Mouse (Mus musculus): ENCODE measurements at regions not wholly inside any gene's neighbourhood (a gene's known extent, or its start where the extent isn't known, plus 50 kb on each side); places are given as distances from the start of the nearest gene placed in this dataset.
A peak's percentile ranks its signal among the peaks of the same experiment; 100 is the strongest.

DNA sequence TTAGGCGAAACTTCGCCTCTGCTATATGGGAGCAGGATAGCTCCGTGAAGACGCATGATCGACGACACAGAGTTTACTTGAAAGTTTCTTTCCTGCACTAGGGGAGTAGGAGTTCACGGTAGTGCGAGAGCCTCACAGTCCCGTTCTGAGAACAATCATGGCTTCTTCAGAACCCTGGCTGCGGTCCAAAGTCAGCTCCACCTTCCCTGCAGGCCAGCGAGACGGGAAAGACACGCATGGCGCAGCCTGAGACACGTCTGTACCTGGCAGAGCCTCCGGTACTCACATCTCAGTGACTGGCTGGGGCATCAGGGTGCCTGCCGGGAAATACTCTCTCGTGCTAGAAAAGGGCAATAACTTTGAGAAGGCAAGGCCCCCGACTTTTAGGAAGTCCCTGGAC lies 193.8 kb upstream of the Klf4 start:
- no peak for DNase-seq

DNA sequence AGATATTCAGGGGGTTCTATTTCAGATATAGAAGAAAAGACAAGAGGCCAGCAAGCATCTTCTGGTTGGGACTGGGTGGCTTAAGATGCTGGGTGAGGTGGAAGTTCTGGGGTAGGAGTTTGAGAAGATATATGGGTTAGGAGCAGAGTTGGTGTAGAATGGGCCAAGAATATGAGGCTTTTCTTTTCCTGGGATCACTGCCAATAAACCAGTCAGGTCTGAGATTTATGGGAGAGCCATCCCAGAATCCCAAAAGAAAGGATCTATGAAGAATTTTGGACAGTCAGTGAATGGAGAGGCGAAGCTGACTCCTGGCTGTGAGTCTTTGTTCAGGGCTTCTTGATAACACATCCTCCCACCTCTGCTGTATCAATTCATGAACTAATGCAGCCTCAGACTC lies 192.0 kb upstream of the Klf4 start:
- DNase-seq, result no peak

DNA sequence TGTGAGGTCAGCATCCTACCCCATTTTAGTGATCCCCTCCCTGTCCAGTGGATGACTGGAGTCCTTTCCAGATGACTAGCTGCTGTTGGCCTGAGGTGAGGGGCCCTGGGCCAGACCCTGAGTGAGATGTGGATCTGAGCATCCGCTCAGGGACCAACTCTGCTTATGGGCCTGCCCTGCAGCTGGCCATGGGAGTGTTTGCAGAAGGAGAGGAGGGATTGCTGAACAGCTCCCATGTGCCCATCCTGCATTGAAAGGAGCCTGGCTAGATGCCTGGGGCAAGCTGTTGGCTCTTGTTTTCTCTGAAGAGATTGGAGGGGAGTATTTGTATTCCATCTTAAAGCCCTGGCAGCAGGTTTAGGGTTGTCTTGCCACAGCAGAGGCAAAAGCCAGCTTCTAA lies 190.9 kb upstream of the Klf4 start:
- no peak for DNase-seq

DNA sequence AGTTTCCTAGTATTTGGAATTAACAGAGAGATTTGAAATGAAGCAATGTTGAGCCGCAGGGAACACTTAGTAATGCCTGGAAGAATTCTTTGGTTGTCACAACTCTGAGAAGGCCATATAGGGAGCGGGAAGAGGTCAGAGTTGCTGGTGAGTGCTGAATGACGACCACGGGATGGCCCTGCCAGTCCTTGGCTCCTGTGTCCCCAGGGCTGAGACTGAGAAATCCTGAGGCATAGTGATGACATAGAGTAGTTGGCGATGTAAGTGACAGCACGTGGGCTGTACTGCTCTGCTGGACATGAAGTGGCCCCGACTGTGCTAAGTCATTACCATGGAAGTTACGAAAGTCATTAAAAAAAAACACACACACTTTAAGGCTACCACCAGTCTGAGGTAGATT lies 190.1 kb upstream of the Klf4 start:
- DNase-seq, result no peak

DNA sequence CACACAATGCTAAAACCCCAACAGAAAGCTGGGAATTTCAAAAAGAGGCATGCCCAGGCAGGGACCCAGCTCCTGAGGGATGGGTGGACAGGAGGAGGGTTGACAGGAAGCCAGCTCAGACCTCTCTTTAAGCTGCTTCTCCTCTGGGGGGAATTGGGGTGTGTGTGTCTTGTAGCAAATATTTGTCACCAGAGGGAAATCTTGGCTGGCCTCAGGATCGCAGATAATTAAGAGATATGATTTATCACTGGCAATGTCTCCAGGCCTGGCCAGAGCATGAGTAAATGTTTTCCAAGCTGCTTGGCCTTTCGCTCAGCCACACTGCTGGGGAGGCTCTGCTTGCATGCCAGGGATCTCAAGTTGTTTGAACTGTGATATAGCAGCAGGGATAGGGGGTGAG lies 189.6 kb upstream of the Klf4 start:
- DNase-seq, result peak; percentile 51

DNA sequence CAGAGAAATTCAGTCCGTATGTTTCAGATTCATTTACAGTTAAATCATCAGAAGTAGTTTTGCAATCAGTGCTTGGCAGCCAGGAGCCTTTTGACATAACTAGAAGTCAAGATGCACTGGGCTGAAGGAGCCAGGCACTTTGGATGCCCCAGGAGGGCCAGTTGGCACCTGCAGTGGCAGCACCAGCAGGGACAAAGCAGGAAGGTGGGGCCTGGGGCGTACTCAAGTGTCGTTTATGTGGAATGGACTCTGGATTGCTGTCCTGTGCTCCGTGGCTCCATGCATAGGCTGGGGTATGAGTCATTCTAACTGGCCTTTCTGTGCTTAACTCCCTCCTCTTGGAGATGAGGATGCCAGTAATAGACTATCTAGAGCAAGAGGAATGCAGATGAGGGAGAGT lies 186.2 kb upstream of the Klf4 start:
- DNase-seq, result no peak

DNA sequence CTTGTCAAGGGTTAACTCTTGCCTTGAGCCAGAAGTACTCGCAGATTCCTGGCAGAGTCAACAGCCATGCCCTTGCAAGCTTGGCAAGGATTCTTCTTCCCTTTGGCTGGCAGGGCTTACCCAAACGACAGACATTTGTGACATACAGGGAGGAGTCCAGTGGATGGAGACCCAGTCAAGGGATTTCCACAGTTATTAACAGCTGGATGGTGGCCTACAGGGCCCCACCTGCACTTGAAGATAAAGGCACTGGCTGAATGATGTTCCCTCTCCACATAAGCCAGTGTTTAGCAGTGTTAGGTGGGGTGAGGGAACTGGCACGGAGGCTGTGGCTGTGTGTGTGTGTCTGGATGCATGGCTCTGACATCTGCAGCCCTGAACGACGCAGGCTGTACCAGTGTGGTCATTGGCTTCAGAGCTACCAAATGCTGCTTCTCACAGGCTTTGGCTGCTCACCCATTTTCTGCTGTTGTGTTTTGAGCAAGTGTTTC lies 183.9 kb upstream of the Klf4 start:
- peak; percentile 20 for DNase-seq

DNA sequence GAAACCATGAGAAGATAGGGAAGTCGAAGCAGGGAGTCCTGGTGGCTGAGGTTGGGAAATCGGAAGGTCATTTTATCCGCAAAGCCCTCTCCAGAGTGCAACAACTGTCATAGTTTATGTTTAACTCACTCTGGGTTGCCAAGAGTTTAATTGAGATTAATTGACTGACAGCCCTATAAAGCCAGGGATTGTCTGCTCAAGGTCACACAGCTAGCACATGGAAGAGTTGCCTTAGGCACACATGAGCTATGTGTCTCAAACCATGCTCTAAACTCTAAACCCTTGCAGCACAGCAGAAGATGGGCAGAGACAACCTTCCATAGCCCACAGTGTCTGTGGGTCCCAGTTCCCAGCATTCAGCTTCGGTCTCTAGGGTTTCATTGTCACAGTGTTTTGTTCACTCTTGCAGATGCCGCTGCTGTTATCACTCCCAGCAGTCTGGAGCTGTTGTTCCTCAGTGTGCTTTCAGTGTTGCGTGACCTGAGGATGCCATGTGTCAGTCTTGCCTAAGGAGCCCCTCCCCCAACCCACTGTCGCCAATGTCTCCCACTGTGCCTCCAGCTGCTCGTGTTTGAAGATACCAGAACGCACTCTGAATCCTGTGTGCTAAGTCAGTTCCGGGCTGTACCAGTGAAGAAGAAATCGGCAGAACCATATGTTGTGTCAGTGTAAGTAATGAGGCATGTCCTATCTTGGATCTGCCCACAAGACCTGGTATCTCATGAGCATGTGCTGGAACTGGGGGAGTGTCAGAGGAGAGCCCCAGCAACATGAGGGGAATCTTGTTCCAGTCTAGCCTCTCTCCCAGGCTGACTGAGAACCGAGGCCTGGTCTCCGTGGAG lies 179.5 kb upstream of the Klf4 start:
- peak; percentile 67 for DNase-seq

DNA sequence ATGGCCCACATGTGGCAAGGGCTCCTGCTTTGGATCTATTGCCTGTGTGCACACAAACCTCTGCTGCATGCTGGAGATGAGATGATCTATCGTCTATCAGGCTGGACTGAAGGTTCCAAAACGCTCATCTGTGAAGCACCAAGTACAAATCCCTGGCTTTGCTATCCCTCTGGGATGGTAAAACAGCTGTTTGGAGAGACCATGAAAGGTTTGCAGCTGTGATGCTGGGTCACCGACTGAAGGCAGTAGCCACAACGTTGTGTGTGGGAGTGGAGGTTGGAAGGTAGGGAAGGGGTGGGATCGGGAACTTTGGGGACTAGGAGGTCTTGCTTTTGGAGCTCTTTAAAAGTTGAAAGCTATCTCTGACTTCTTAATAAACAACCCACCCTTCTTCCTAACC lies 178.2 kb upstream of the Klf4 start:
- no peak for DNase-seq

DNA sequence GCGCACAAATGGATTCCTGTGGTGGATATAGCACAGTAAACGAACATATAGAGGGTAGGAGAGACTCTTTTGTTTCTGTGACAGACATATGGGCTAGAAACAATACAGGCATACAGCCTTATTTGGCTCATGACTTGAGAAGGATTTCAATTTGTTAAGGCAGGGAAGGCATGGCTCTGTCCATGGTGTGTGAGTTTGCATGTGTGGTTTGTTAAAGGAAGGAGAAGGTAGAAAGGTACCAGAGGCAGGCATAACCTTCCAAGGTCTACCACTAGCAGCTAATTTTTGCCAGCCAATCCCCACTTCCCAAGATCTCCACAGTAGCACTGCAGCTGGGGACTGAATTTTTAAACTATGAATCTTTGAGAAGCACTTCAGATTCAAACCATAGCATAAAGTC lies 176.5 kb upstream of the Klf4 start:
- DNase-seq, result no peak

DNA sequence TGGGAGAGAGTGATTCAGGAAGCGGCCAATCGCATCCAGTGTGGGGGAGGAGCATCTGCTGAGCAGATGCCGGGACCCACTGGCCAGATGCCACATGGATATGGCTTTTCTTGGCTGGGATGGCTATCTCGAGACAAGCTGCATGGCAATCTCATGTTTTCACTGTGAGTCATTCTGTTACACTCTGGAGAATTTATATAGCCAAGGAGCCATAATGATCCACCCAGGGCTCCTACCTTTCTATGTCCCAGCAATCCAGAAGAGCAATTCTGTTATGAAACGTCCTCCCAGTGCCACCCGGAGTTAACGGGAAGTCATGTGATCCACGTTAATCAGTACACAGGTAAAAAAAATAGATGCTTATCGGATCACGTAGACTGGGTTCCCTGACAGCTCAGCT lies 175.7 kb upstream of the Klf4 start:
- DNase-seq, result peak; percentile 23

DNA sequence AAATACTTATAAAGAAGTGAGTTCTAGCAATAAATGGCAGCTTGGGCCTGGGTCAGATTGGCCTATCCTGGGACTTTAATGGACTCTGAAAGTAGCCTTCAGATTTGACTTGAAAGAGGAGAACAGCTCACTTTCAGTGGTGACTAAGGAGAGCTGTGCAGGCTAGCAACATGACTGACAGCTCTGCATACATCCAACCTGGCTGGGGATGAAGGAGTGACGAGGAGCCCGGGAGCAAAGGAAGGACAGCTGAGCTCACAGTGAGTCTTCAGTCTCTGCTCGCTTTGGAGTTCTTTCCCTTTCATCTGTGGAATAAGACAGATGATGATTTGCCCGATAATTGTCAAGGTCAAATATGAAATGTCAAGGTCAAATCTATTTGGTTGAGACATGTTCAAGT lies 172.7 kb upstream of the Klf4 start:
- no peak for DNase-seq

DNA sequence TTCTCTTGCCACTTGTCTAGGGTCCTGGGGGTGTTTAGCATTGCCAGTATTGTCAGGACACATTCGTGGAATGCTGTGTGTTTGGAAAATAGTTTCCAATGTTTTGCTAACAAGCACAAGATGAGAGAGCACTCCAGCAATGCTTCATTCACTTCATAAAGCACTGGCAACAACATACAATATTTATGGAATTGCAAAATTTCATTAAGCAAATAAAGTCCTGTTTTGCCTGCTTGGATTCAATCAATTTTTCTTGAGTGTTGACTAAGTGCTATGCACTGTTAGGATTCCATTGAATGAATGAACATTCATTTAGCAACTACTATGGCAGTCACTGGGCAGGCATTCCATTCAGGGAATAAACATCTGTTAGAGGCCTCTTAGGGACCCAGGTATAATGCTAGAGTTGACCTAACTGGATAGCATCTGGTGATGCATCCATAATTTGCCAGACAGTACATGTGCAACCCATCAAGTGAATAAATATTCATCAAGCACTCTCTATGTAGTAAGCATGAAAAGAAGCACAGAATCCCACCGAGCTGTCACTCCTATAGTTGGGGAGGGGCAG lies 171.2 kb upstream of the Klf4 start:
- no peak for DNase-seq

DNA sequence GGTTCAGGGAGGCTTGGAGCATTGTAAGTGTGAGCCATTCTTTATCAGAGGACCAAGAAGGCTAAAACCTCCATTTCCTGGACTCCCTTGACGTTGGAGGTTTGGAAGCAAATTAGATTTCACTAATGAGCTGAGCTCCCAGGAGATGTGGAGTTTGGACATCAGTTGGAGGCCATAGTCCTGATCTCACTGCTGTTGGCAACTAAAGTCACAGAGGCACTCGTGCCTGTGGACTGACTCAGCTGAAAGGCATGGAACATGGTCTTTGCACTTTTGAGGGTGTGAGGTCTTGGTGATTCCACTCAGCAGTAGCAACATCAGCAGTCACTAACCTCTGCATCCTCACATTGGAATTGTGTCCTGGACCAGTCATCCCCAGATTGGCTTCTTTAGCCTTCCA lies 169.1 kb upstream of the Klf4 start:
- DNase-seq, result no peak

DNA sequence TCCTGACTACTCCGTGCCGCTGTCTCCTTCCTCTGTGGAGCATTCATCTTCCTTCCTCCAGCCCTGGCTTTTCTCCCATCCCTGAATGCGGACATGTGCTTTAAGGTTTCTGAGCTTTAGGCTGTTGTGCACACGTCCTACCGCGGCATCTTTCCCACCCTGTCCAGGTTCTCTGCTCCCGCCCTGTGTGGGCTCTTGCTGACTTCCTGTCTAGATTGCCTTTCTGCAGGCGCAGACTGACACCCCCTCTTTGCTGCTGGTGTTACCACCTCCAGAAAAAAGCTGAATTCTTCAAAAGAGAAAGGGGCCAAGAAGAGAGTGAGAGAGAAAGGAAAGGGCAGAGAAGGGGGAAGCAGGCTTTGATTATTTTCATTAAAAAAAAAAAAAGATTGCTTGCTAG lies 167.7 kb upstream of the Klf4 start:
- no peak for DNase-seq

DNA sequence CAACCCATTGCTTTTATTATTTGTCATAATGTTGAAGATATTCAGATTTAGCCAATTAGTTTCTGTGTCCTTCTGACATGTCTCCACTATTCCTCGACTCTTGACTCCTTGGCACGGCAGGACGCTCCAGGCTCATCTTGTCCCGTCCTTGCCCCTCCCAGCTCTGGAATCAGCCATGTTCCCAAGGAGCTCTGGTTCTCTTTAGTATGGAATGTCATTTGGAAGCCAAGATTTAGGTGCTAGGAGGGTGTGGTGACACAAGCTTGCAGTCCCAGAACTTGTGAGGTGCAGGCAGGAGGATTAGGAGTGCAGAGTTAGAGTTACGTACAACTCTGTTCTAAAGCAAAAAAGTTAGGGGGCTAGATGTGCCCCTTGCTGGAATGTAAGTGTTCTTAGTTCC lies 166.9 kb upstream of the Klf4 start:
- no peak for DNase-seq

DNA sequence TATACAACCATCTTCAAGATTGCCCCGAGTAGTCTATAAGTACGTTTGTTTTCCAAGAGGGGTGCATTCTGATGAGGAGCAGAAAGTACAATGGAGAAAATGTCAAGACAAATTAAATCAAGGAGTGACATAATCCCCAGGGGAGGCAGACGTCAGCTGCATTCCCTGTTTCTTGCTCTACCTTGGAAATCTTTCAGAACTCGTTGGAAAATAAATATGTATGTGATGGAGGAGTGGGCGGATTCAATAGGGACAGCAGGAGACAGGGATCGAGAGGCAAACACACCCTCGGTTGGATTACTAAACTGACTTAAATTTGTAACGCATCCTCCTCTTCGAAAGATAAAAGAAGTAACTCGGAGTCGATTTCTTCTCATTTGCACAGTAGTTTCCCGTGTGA lies 164.8 kb upstream of the Klf4 start:
- no peak for DNase-seq

DNA sequence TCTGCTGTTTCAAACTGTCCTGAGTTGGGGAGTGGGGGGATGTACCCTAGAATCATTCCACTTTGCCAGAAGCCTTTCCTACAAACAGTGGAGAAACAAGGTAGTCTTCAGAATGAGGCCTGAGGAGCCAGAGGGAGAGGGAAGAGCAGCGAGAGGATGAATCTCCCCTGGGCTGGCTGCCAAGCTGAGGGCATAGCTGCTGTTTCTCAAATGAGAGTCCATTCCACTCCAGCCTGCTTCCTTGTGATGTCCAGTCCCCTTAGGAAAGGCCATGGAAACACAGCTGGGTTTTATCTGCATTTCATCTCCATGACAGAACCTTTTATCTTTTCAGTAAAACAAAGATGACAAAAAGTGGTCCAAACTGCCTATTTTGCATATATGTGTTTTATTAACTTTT lies 164.2 kb upstream of the Klf4 start:
- DNase-seq, result no peak

DNA sequence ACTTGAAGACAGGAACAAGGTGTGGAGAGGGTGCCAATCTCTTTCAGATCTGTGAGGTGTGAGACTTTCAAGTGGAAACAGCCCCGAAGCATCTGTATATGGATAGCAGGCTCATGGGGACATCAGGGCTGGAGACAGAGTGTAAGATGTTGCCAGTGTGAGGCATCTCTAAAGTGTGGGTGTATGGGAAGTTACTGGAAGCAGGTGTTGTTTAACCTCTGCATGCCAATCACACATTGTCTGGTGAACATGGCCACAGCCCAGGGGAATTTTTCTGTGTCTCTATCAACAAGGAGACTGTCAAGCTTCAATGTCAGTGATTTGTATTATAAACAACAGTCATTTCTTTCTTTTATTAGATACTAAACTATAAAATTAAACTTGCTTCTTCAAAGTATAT lies 163.0 kb upstream of the Klf4 start:
- DNase-seq, result no peak

DNA sequence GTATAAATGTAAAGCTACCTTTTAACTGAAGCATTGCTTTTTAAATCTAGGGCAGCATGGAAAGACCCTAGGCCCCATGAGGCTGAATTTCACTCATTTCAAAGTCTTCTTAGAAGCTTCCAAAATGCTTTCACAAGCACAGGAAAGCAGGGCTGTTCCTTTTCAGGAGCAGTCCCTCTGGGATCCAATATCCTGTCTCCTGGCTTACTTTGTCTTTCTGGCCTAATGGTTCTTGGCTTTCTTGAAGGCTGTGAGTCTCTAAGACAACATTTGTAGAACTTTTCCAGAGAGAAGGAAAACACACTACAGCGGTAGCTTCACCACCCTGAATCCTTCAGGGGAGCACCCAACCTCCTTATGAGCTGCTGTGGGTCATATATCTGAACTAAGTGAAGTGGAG lies 157.2 kb upstream of the Klf4 start:
- DNase-seq, result peak; percentile 15

DNA sequence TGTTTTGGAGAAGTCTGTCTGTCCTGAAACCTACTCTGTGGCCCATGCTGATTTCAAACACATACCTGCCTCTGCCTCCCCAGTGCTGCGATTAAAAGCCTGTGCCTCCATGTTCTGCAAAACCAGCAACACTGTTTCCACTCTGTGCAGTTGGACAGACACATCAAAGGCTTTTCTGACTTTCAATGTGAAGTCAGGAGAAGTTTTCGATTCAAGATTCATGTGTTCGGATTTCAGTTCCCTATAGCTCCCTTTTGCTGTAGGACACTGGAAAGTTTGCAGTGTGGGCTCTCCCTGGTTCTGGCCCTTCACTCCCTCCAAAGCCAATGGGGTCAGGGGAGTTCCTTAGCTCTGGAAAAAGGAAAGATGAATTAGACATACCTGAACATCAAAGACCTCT lies 154.5 kb upstream of the Klf4 start:
- DNase-seq, result no peak

DNA sequence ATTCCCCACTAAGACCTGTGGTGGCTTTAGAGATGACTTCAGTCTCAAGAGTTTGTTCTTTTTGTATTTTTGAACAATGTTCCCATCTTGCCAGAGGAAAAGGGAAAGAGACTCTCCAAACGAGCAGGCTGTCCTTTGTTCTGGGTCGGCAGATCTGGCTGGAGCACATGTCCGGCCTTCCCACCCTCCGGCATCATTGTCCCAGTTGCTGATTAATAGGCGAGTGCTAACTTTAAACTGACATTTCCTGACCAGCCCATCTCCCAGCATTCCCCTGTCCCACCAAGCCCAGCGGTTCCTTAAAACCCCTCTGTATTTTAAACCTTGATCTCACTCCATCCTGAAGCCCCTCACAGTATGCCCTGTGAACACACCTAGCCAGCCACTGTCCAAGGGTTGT lies 140.0 kb upstream of the Klf4 start:
- DNase-seq, result peak; percentile 59

DNA sequence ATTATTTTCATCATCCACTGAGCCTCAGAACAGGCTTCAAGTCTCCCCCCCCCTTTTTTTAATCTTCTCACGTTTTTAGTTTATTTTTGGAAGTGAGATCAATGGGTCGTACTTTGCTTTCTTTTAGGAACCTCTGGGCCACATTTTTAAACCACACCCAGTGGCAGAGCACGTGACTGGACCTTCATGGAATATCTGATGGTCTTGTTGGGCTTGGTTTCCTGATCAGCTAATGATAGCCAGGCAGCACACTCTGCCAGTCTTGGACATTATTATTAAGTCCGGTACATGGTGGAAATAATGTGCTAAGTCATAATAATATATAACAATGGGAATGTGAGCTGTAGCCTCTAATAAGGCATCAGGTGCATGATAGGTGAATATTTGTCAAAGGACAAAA lies 138.0 kb upstream of the Klf4 start:
- no peak for DNase-seq

DNA sequence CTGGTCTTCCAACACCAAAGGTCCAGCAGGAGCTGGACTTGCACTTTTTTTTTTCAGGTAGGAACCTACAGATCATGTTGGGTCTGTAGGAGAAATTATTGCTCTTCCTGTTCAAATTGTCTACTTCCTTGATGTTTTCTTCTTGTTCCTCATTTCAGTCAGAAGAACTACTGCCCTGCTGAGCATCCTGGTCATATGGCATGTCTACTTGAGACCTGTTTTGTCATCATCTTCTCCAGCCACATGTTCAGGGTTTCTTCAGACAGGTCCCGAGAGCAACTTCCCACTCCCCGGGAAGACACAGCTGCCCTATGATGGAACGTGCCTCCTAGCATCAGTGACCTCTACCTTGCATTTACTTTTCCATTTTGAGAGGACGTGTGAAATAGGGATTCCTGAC lies 132.6 kb upstream of the Klf4 start:
- no peak for DNase-seq

DNA sequence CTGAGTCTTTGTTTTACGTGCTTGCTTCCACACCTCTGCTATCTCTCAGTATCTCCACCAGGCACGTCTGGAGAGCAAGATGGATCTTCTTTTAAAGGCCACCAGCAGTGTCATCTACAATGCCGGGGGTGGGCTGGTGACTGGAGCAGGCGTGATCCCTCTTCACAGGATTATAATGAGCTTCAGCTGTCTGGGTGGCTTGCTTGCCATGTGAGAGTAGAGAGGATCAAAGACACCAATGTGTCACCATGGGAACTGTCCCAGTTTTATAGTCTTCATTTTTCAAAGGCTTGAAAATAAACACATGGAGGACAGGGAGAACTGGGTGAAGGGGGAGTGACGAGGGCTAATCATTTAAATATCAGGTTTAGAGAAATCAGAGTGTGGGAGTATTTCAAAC lies 131.6 kb upstream of the Klf4 start:
- no peak for DNase-seq
